8 mouse cellular contexts compared by ENCODE assay signal in genomic region chr1:183296877-183297383, GRCm38 (mm10). TPM values are rescaled to one million over a fixed set of nuclear protein-coding genes. Genes with fewer than 3 reads are reported as not detected.
A peak's percentile ranks its signal among the peaks of the same experiment; 100 is the strongest.
DNase-seq lines count a peak whose midpoint lies in the region; ATAC-seq lines count a peak whose summit lies in the region.

Brox (minus strand) TSS chr1:183297269.

- 1% methylated on average over 37 of the region's 39 CpGs for WGBS in hindbrain, embryonic 11.5 days

- H3K9me3 ChIP-seq in hindbrain, embryonic 11.5 days (ENCODE audit: control insufficient read depth, low read length) = no peaks in the 10 kb centered on the region

- peak; percentile 96 for DNase-seq in Muller cell, postnatal 12 days (ENCODE audit: inconsistent ontology term)
- peak; percentile 92 for DNase-seq in cerebellum, adult 9-11 months
- DNase-seq in frontal cortex, adult 2 months (ENCODE audit: extremely low spot score in 1 of 2, low spot score in 1 of 2) = peak; percentile 85 to 91
- peak; percentile 94 for DNase-seq in hindbrain, embryonic 11.5 days (ENCODE audit: low spot score)
- DNase-seq in layer of hippocampus, postnatal 10 days (ENCODE audit: low spot score in 2 of 2) = peak; percentile 95 to 96
- DNase-seq in lung, postnatal 10 days = peak; percentile 97
- peak; percentile 96 for DNase-seq in ovary, postnatal 36 days (ENCODE audit: low spot score)
- peak; percentile 97 for DNase-seq in thymus, postnatal 25 days

- peak within 1 kb of the TSS; percentile 45 for H3K4me2 ChIP-seq in hindbrain, embryonic 11.5 days (replicated peaks; ENCODE audit: low read depth, low read length)

- no peaks in the 10 kb centered on the region for H3K27me3 ChIP-seq in hindbrain, embryonic 11.5 days (ENCODE audit: control insufficient read depth, insufficient read depth, low read length)

- H3K27ac ChIP-seq in hindbrain, embryonic 11.5 days (ENCODE audit: low read depth, low read length) = peak within 1 kb of the TSS; percentile 37; the same call in 1 of the 2 replicates

- ATAC-seq in hindbrain, embryonic 11.5 days (ENCODE audit: low FRiP score) = peak; percentile 92

- H3K36me3 ChIP-seq in hindbrain, embryonic 11.5 days (ENCODE audit: control insufficient read depth, insufficient read depth, low read length) = no peaks in the 10 kb centered on the region

- peak within 1 kb of the TSS; percentile 42 for H3K9ac ChIP-seq in hindbrain, embryonic 11.5 days (ENCODE audit: low read depth, low read length)

- no peaks in the 10 kb centered on the region for H3K4me1 ChIP-seq in hindbrain, embryonic 11.5 days (replicated peaks; ENCODE audit: control insufficient read depth, insufficient read depth, low read length)

- peak within 1 kb of the TSS; percentile 48 for H3K4me3 ChIP-seq in hindbrain, embryonic 11.5 days (ENCODE audit: low read depth, low read length)

RNA-seq across cellular contexts. Expression of gene Brox, which starts in this region (rescaled TPM):
- 48.7 and 51.2 TPM in 2 replicates for polyA plus RNA-seq in frontal cortex, adult 2 months (2012; rRNA removed)
- polyA plus RNA-seq in hindbrain, embryonic 11.5 days (2014; fragmentation: Nextera tagmentation; extraction: Ambion mirVana) = 73.1 and 82.3 TPM in 2 replicates
- 10 to 100 TPM; 62.1 to 70.8 TPM for total RNA-seq in layer of hippocampus, postnatal 10 days (2021)

Comparison
In these comparisons a context has a peak if more than half of its experiments do, and no peak if none do; other contexts are left out.
1. Peak in every context shown above with its lines: DNase-seq, ATAC-seq, H3K4me3 ChIP-seq and H3K27ac ChIP-seq.